Mouse (Mus musculus) liver, postnatal 0 days (tissue): ENCODE data around the gene Irgc1. TPM values are rescaled to one million over a fixed set of nuclear protein-coding genes. Genes with fewer than 3 reads are reported as not detected.

Source experiments
- ATAC-seq: fragments of 200-750 bp; cut with Nextera tagmentation; 2 replicates; pipeline ENCODE4 v1.8.0; 2017; ENCODE audit warnings: mild to moderate bottlenecking, moderate library complexity
- DNase-seq: peaks from one replicate; pipeline ENCODE4 v3.0.0-alpha.2; 2016
- H3K27ac ChIP-seq: fragments of 300-500 bp; sonication (generic); 2 replicates; pipeline ENCODE4 v1.5.1; 2014; ENCODE audit warnings: antibody characterized with exemption, moderate library complexity, mild to moderate bottlenecking, low read depth
- H3K27me3 ChIP-seq: fragments of 300-500 bp; sonication (generic); 2 replicates; pipeline ENCODE4 v1.6.1; 2014; ENCODE audit warnings: low read length, control low read depth, mixed read lengths; ENCODE audit not compliant: insufficient read depth
- H3K36me3 ChIP-seq: fragments of 300-500 bp; sonication (generic); replicated peaks from 2 replicates; pipeline ENCODE4 v1.6.1; 2014; ENCODE audit warnings: mild to moderate bottlenecking, control low read depth, low read length, moderate library complexity, mixed read lengths; ENCODE audit not compliant: insufficient read depth
- H3K4me1 ChIP-seq: fragments of 300-500 bp; sonication (generic); 2 replicates; pipeline ENCODE4 v1.6.1; 2014; ENCODE audit warnings: antibody characterized with exemption, mild to moderate bottlenecking, control low read depth; ENCODE audit not compliant: insufficient read depth
- H3K4me2 ChIP-seq: fragments of 300-500 bp; sonication (generic); 2 replicates; pipeline ENCODE4 v1.6.1; 2014; ENCODE audit warnings: low read depth, mild to moderate bottlenecking, low read length, moderate library complexity, mixed read lengths
- H3K4me3 ChIP-seq: fragments of 300-500 bp; sonication (generic); 2 replicates; pipeline ENCODE4 v1.5.1; 2014; ENCODE audit warnings: low read depth, low read length
- H3K9ac ChIP-seq: fragments of 300-500 bp; sonication (generic); replicated peaks from 2 replicates; pipeline ENCODE4 v1.6.1; 2014; ENCODE audit warnings: mild to moderate bottlenecking, moderate library complexity
- H3K9me3 ChIP-seq: fragments of 300-500 bp; sonication (generic); 2 replicates; pipeline ENCODE4 v1.6.1; 2016; ENCODE audit warnings: mild to moderate bottlenecking, control low read depth, low read length, mixed read lengths
- CTCF ChIP-seq: sonication (generic); IDR thresholded peaks from 2 replicates; pipeline ENCODE4 v1.5.1; 2016; ENCODE audit warnings: antibody characterized with exemption, low read depth
- EP300 ChIP-seq: IDR thresholded peaks from 2 replicates; pipeline ENCODE4 v1.6.1; 2016; ENCODE audit warnings: antibody characterized with exemption, low read depth, mild to moderate bottlenecking
- WGBS: fragments of 180-500 bp; shearing (Covaris S2); extraction: QIAGEN DNeasy Blood & Tissue Kit; methylation state at CpG from one replicate; pipeline ENCODE4 v1.1.7; 2014; ENCODE audit not compliant: insufficient replicate concordance; 5-methylcytosine and 5-hydroxymethylcytosine counted together
- polyA plus RNA-seq: library from polyadenylated mRNA; unstranded; fragments of >200 nt; fragmentation: Nextera tagmentation; extraction: Ambion mirVana; gene quantifications from 2 replicates; pipeline ENCODE4 v1.2.1, GENCODE M21; 2015

Gene Irgc1
- polyA plus RNA-seq, 1 experiment from 2014 or later, result 0.18 TPM

DNA sequence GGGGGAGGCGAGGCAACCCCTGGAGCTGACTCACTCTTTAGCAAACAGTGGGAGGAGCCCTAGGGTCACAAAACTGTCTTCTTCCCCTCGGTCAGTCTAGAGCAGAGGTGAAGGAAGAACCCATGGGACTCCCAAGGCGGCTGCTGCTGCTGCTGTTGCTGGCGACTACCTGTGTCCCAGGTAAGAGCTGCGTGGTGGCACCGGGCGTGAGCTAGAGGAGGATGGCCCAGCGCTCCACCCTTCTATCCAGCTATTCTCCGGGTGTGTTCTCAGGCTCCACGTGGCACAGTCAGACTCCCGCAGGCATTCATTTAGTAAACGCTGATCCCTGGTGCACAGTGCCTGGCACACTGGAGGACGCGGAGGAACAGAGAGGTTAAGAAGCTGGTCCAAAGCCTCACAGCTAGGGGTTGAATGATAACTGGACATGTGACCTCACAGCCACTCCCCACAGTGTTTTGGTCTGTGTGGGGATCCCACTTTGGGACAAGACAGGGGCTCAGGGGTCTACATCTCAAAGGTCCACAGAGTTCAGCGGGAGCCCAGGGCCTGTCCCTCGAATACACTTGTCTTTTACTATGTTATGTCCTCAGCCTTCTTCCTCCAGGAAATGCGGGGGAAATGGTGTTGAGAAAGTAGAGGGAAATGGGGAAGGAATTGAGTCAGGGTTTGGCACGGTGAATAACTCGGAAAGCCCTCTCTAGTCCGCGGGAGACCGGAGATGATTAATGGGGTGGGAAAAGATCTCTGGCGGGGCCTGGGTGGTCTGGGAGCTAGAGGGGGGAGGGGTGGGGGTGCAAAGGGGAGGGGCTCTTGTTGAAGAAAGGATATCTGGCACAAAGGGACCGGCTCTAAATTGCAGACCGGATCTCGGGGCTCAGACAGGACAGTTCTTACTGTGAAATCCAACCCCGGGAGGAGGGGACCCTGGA is 10.6 kb upstream of the Irgc1 start, which contains the start of gene Plaur:
Gene Plaur, plus strand, starts transcription at position 97 of the 932 bp plus-strand sequence.
- H3K9ac ChIP-seq, result peak within 1 kb of the TSS; percentile 51
- peak; percentile 61 for DNase-seq
- peak; percentile 63 for ATAC-seq
- TF ChIP-seq EP300, result no peak
- TF ChIP-seq CTCF, result no peak
- peak within 1 kb of the TSS; percentile 62 for H3K4me2 ChIP-seq
- H3K36me3 ChIP-seq, result no peaks in the 10 kb centered on the region; the same call in none of the 2 replicates
- no peaks in the 10 kb centered on the region for H3K9me3 ChIP-seq
- WGBS, result 2% methylated on average over 26 of the region's 27 CpGs
- peak within 1 kb of the TSS; percentile 50 for H3K4me3 ChIP-seq
- no peaks in the 10 kb centered on the region for H3K27me3 ChIP-seq
- H3K27ac ChIP-seq, result peak within 1 kb of the TSS; percentile 81
- peaks cover 5% of the 10 kb centered on the region for H3K4me1 ChIP-seq

DNA sequence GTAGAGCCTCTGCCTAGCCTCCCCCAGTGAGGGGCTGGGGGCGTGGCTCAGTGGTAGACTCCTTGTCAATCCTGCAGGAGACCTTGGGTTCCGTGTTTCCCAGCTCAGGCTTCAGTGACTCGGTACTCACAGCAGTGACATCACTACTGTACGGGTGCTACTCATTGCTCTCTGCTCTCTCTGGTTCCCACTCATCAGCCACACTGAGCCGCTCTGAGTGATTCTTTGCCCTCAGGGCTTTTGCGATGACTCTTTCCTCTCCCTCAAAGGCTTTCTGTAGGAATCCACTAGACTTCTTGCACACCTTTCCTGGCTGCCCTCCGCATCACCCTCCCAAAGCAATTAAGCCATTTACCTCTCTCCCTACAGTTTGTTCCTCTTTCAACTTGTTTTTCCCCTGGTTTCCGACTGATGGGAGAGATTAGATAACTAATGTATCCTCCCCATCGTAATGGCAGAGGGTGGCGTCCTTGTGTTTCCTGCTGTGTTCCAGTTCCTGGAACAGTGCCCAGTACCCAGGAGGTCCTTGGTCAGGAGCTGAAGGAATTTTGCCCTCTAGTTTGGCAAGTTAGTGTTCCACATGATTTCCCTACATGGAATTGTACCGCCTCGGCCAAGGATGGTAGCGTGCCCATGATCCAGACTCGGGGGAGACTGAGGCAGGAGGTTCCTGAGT is 9.4 kb upstream of the Irgc1 start:
- Histone ChIP-seq H3K27me3 (no peaks in the 10 kb centered on the region), H3K4me3 (0 out of 2 replicates have a peak overlapping the region, but pooled peaks have one; percentile 50), H3K9ac (no peak overlapping the region), H3K9me3 (no peaks in the 10 kb centered on the region), H3K4me2 (peak overlapping the region; percentile 62), H3K27ac (peak overlapping the region; percentile 81), H3K4me1 (peaks cover 7% of the 10 kb centered on the region), H3K36me3 (no peaks in the 10 kb centered on the region; the same call in none of the 2 replicates)
- 30% methylated on average over 14 of the region's 14 CpGs for WGBS
- ATAC-seq, result no peak
- TF ChIP-seq CTCF (no peak), EP300 (no peak)
- DNase-seq, result no peak

DNA sequence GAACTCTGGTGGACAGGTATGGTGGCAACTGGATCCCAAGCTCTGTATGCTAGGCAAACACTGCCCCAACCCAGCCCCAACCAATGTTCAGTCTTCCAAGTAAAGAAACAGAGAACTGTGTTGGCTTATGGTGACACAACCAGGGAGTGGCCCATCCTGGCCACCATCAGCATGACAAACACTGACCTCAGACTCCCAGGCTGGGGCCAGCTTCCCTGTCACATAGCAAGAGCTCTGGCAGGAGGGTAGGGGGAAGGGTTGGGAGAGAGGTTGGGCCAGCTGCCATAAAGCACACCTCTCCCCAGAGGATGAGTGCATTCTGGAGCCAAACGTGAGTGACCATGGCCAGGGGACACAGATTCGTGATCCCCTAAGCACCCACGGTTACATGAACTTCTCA is 7.7 kb upstream of the Irgc1 start:
- ATAC-seq (peak; percentile 81), DNase-seq (peak; percentile 63)
- Histone ChIP-seq H3K27me3 (no peaks in the 10 kb centered on the region), H3K27ac (peak overlapping the region; percentile 74), H3K4me2 (0 out of 2 replicates have a peak overlapping the region, but pooled peaks have one; percentile 20), H3K36me3 (no peaks in the 10 kb centered on the region), H3K9ac (no peak overlapping the region), H3K9me3 (no peaks in the 10 kb centered on the region), H3K4me3 (no peak overlapping the region), H3K4me1 (peaks cover 9% of the 10 kb centered on the region)
- 43% methylated on average over 3 of the region's 3 CpGs for WGBS
- no peak for TF ChIP-seq EP300
- no peak for TF ChIP-seq CTCF

DNA sequence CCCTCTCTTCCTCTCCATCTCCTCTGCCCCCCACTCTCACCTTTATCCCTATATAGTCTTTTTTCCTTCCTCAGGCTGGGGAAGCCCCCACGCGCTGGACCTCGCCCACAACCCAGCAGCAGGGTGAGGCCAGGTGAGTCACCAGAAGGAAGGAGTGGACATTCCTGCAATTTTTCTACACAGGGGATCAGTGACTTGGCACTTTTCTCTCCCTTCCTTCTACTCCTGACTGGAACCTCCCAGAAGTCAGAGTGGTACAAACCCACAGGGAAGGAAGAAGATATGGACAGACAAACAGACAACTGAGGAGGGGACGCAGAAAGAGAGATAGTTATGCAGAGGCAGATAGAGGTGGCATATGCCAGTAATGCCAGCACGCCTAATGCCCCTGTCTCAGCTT is 7.3 kb upstream of the Irgc1 start:
- no peak for TF ChIP-seq CTCF
- TF ChIP-seq EP300, result no peak
- Histone ChIP-seq H3K4me2 (0 out of 2 replicates have a peak overlapping the region, but pooled peaks have one; percentile 20), H3K36me3 (no peaks in the 10 kb centered on the region), H3K27ac (peak overlapping the region; percentile 74), H3K27me3 (no peaks in the 10 kb centered on the region), H3K4me1 (peaks cover 9% of the 10 kb centered on the region), H3K9ac (no peak overlapping the region), H3K4me3 (no peak overlapping the region), H3K9me3 (no peaks in the 10 kb centered on the region)
- DNase-seq (no peak), ATAC-seq (no peak)
- WGBS, result 69% methylated on average over 5 of the region's 5 CpGs

DNA sequence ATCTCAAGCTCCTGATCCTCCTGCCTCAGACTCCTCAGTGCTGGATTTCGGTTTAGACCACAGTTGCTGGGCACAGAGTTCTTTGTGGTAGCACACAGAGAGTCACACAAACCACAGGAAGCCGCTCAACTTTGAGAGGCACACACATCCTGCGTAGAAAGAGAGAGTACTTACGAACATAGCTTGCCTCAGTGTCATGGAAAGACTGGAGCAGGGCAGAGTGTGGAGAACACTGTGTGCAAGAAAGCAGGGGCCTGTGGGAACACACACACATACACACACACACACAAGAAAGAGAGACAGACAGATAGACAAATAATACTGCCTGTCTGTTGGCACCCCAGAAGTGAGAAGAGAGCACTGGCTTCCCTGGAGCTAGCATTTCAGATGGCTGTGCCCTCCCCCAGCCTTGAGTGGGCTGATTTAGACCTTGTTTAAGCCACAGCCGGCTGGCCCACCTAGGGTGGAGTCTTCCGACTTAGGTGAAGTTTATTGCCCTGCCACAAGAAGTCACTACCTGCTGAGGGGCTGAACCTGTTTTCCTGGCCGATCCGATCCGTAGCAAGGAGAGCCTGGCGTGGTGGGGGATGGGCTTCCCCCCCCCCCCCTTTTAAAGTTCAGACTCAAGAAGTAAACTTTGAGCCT is 5.8 kb upstream of the Irgc1 start:
- Histone ChIP-seq H3K27me3 (no peaks in the 10 kb centered on the region), H3K36me3 (no peaks in the 10 kb centered on the region), H3K27ac (peak overlapping the region; percentile 82), H3K9ac (no peak overlapping the region), H3K4me3 (no peak overlapping the region), H3K4me2 (no peak overlapping the region), H3K9me3 (no peaks in the 10 kb centered on the region), H3K4me1 (peaks cover 9% of the 10 kb centered on the region)
- TF ChIP-seq CTCF (no peak), EP300 (peak; percentile 58)
- 44% methylated on average over 10 of the region's 10 CpGs for WGBS
- ATAC-seq, result no peak
- no peak for DNase-seq
